Mouse (Mus musculus): ENCODE results near the gene AC124108.1. TPM values are rescaled to one million over a fixed set of nuclear protein-coding genes. Genes with fewer than 3 reads are reported as not detected.

AC124108.1 gene
- total RNA-seq, 2 experiments from 2014 or later: 0.17 to 0.25 TPM

DNA sequence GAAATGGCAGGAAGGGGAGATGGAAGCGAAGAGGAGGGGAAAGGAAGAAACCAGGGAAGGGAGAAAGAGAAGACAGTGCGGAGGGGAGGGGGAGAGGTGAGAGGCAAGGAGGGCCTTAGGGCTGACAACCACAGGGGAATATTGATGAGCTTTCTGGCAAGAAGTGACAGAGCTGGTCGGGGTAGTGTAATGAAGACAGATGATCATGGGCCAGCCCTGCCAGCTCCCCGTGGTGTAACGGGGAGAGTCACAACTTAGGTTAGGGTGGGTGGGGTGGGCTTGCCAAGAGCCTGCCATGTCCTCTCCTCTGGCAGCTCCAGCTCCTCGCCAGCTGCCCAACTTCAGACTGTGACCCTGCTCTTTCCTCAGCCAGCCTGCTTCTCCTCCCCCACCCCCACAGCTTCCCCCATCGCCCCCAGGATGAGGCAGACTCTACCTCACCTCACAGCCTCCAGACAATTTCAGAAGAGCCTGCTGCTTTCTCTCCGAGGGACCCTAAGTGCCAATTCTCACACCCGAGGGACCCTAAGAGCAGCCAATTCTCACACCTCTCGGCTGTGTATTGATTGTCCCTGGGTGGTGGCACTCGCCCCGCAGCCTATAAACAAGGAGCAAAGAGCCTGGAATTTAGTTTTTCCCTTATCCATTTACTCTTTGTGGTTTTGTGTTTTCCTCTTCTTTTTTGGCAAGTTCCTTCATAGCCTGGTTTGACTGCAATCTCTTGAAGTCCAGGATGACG, 26.3 kb upstream of the AC124108.1 start:
- DNase-seq (ENCODE audit: low spot score in 2 of 2): no peak

DNA sequence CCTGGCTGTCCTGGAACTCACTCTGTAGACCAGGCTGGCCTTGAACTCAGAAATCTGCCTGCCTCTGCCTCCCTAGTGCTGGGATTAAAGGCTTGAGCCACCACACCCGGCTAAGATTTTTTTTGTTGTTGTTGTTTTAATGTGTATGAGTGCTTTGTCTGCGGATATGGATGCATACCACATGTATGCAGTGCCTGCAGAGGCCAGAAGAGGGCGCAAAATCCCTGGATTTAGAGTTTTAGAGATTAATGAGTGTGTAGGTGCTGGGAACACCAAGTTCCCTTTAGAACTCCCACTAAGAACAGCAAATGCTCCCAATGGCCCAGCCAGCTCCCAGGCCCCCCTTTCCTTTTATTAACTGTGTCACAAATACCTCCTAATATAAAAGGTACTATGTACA, 25.4 kb upstream of the AC124108.1 start:
- DNase-seq (ENCODE audit: low spot score in 2 of 2): no peak

DNA sequence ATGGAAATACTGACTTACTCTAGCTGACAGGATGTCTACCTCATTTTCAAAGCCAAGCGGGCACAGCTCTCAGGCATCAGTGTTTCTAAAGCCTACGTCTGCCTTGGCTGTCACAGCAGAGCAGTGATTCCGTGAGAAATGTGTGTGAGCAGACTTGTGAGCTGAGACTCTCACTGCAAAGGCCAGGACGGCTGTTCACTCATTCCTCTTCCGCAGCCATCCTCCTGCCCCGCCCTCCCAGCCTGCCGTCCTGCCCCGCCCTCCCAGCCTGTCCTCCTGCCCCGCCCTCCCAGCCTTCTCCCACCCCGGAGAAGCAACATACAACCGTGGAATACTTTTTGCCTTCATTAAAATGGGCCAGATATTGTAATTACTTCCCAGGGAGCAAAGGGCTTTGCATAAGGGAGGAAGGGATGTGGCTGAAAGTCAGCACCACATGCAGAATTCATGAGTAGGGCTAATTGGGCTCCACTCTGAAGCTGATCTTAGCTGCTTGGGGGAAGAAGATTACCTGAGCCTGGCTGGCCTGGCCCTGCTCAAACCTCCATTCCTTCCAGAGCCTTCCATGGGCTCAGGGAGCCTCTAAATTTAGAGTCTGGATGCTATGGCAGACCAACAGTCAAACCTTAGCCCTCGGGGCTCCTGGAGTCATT, 23.0 kb upstream of the AC124108.1 start:
- DNase-seq (ENCODE audit: low spot score in 2 of 2): no peak

DNA sequence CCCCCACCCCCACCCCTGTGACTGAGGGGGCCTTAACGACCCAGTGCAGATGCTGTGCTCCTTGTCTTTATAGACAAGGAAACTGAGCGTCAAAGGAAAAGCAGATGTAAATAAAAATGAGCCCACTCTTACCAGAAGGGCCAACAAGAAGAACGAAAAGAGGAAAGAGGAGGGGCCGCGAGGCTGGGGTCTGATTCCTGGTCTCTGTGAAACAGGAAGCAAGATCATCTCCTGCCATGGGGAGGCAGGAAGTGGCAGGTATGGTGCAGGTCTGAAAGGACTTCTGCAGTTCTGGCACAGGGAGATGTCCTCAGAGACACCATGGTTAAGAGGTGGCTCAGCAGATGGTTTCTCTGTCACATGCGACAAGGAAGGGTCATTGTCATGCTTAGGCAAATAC, 20.6 kb upstream of the AC124108.1 start:
- DNase-seq (ENCODE audit: low spot score in 2 of 2): no peak

DNA sequence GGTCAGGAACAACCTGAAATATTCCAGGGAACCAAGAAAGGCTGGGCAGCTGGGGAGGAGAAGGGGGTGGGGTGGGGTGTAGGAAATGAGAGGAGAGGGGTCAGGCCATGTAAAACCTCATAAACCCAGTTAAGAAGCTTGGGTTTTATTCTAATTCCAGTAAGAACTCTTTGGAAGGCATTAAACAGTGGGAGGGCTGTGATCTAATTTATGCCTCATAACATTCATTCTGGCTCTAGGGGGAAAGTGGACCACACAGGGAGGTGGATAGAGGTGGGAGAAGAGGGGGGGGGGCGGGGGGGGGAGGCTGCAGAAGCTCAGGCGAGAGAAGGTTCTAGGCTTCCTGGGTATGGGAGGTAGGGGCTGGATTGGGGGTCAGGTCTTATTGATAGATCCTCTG, 19.6 kb upstream of the AC124108.1 start:
- no peak for DNase-seq (ENCODE audit: low spot score in 2 of 2)

DNA sequence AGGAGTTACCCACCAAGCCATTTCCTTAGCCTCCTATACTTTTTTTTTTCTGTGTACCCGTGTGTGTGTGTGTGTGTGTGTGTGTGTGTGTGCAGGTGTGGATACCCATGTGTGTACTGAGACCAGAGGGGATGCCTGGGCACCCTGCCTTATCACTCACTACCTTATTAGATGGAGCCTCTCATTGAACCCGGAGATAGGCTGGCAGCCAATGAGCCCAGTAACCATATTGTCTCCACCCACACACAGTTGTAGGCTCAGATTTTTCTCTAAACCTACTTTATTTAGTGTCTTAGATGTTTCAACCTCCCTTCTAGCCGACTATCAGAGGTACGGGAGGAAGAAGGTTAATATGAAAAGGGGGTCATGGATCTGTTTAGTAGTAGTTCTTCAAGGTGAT, 5.0 kb upstream of the AC124108.1 start:
- DNase-seq (ENCODE audit: low spot score in 2 of 2): no peak

DNA sequence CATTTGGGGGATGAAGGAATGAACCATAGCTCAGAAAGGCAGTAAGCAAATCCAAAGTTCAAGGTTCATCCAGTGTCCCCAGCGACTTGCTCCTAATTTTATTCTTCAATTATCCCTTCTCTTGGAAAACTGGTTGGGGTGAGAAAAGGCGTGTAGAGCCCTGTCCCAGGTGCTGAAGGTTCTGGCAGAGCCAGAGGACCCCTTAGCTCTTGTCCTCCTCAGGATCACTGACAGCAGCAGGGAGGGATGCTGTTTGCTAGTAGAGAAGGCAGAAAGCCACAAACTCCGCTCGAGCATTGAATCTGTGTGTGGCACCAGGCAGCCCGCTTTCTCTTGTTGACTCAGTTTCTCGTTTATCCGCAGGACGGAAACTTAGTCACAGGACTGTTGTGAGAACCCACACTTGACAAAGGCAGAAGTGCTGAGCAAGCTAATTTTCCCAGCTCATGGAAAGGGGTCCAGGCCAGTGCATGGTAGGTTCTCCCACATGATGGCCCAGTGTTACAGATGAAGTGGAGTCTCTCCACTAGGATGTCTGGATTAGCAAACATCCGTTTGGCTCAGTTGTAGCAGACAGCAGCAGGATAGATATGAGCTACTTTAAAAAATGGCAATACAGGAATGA, 2.7 kb upstream of the AC124108.1 start:
- DNase-seq (ENCODE audit: low spot score in 2 of 2): no peak

DNA sequence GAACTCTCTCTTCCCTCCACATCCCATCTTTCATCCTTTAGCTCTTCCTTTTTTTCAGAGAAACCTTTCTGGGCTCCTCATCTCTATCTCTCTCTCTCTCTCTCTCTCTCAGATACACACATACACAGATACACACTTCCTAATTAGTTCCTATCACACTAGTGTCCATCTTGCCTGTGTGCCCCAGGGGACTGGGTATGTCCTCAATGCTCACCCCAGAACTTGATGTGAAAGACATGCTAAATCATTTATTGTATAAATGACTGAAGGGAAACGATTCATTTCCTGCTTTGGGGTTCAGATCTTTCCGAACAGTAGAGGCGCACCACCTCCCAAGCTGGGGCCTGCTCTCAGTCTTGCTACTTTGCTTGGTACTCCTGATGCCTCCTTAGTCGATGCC, 2.0 kb upstream of the AC124108.1 start:
- no peak for DNase-seq (ENCODE audit: low spot score in 2 of 2)

DNA sequence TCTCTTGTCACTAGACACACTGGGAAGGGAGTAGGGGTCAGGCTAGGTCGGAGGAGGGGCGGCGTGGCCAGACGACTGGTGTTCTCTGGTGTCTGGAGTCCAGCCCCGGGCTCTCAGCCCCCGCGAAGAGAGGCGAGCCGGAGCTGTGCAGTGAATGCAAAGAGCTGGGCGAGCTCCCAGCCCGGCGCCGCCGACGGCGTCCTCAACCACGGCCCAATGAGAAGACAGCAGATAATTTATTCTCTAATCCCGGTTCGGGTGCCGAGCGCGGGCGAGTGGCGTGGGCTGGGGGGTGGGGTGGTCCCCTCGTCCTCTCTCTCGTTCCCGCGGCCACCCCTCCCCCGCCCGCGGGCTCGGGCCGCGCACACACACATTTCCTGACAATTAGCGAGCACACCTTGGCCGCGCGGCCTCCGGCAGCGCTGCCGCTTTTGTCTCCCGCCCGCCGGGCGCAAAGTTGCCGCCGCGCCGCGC, 1.2 kb upstream of the AC124108.1 start:
- DNase-seq (ENCODE audit: low spot score in 2 of 2): no peak

DNA sequence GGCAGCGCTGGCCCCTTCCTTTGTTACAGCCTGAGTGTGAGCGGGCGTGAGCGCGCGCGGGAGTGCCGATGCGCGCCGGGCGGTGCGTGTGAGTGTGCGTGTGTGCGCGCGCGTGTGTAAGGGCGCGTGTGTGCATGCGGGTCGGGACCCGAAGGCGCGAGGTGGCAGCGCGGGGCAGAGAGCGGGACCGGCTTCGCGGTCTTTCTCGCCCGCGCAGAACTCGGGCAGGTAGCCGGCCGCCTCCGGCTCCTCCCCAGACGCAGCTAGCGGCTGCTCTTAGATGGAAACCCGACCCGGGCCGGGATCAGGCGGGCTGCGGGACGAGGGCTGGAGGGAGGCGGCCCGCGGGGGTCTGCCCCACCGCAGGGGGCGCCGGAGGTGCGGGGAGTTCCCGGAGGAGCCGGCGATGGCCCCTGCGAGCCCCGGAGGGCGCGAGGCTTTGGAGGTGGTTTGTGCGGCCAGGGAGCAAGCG, 600 bp upstream of the AC124108.1 start:
- DNase-seq (ENCODE audit: low spot score in 2 of 2): no peak

DNA sequence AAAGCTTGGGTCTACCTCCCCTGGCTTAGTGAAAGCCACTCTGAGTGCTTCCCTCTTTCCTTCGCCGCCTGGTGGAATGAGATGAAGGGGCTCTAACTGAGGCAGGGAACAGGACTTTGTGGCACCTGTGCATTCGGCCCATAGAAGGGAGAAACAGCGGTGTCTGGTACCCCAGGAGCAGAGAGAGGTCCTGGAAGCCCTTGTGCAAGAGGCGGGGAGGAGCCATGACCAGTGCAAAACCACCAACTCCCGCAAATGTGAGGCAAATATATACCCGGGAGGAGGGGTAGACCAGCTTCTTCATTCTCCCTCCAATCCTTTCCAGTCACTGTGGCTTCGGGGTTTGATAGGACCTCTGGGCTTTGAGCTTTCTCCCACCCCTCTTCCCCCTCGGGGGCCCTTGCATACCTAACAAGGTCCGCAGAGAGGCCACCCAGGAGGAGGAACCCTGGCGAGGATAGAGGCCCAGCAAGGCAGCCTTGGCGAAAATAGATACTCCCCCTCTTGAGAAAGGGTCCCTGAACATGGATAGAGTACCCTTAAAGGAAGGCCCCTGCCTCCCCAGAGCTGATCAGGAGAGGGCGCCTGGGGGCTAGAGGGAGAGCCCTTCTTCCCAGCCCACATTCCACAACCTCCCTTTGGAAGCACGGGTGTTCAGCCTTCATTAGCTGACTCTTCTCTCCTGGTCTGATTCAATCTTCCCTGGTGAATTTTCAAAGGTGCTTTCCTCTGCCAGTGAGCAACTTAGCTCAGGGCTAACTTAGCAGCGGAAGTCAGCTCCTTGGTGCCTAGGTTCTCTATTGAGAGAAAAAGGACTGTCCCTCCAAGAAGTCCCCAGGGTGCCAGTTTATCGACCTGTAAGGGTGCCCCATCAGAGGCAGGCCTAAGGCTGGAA, 776 bp downstream of the AC124108.1 start:
- DNase-seq (ENCODE audit: low spot score in 2 of 2): no peak

DNA sequence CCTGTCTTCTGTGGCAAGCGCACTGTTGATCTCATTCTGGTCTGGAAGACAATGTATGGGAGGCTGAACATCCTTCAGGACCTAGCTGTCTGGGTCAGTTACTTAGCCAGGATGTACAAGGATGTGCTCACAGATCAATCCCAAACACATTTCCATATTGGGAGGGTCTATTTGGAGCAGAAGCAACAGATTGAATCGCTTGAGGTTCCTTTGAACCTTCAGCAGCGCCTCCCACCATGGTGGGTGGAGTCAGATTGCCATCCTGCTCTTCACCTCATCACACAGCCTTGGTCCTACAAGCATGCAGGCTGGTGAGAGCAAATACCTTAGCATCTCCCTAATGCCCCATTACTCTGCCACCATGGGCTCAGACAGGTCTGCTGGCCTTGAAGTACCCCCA, 2.5 kb downstream of the AC124108.1 start:
- DNase-seq (ENCODE audit: low spot score in 2 of 2): no peak

DNA sequence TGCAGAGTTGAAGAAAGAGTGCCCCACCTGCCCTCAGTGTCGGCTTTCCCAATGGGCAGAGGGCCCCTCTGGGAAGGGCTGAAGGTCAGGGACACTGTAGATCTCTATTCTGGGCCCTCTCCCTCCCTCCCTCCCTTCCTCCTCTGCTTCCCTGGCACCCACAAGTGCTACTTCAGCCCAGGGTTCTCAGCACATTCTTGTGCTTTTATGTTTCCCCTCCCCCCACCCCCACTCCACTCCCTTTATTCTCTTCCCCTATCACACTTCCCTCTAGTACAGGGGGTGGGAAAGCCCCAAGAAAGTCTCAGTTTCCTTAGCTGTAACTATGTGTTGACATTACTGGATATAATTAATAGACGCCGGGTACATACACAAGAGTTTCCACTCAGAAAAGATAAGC, 3.4 kb downstream of the AC124108.1 start:
- DNase-seq (ENCODE audit: low spot score in 2 of 2): no peak

DNA sequence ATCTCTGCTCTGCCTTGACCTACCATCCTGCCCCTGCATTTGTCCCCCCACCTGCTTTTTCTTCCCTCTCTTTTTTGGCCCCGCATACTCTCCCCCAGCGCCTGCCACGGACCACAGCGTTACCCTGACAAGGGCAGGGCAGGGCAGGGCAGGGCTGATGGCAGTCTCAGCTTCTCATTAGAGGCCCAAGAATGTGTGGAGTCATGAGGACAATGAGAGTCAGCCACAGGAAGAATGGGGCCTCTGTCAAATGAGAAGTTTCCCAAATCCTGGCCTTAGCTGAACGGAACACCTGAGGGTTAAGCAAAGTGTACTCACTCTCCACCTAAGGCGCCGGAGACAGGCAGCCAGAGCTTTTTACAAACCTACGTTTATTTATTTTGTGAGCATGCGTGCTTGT, 3.8 kb downstream of the AC124108.1 start:
- no peak for DNase-seq (ENCODE audit: low spot score in 2 of 2)

DNA sequence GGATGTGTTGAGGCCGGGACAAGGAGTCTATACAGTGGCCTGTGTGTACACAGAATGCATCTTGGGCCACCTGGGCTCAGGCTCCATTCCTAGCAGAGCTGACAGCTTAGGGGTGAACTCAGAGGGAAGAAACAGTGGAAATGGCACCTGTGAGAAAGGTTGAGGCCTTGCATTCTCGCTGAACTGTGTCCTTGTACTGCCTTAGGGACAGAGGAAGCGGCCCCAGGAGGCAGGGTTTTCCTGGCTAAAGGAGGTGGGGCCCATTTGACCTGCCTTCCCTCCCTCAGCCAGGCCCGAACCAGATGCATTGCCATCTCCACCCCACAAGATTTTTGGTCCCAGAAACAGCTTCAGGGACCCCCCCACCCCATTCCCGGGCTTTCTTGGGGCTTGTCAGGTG, 4.4 kb downstream of the AC124108.1 start:
- no peak for DNase-seq (ENCODE audit: low spot score in 2 of 2)

DNA sequence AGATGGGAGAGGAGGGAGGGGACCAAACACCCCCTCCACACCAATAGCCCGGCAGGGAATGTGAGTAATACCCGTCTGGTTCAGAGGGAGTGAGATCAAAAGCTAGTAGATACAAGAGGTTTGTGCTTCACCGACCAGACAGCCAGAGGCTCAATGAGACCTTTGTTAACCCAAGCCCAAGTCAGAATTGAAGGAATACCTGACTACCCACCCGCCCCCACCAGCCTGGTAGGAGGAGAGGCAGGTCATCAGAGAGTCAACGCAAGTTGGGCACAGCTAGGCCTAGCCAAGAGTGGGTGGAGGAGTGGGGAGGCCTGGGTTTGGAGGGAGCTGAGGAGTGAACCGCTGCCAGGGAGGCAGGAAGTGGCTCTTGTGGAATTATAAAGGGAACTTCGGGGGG, 5.1 kb downstream of the AC124108.1 start:
- DNase-seq (ENCODE audit: low spot score in 2 of 2): no peak

DNA sequence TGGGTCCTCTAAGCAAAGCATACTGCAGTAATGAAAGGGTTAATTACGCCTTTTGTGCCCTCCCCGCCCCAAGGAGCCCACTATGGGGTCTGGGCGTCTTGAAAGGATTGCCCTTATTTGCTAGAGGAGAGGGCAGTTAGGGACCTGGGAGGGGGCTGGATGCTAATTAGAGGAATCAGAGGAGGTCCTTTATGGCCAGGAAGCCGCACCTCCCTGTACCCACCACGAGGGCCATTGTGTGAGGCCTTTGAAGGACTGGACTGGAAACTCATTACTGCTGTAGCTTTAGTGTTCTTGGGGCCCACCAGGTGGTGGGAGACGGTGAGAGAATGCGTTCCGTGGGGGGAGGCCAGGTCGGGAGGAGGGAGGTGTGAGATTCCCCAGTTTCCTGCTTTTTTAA, 6.4 kb downstream of the AC124108.1 start:
- DNase-seq (ENCODE audit: low spot score in 2 of 2): no peak

DNA sequence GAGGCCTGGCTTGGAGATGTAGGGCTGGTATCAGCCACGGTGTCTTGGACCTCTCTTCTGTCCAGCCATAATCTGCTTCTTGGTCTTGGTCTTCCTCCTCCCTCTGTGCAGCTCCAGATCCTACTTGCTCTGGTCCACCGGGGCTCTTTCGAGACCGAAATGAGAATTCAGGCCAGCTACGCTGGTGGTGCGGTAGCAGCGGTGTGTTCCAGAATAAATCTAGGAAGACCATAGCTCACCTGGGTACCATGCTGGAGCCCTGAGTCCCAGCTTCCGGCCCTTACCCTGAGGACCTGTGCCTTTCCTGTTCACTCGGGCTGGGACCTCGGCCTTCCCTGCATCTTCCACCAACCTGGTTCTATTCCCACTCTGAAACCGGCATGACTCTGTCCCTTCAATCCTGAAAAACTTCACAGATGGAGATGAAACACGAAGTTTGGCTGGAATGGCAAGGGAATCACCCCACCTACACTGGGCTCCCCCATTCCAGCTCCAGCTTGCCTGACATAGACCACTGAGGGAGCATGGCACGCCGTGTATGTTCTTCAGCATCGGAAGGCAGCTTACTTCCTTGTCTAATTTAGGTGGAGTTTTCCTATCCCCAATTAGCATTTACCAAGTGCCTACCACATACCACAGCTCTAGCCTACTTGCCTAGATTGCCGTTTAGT, 7.3 kb downstream of the AC124108.1 start:
- DNase-seq (ENCODE audit: low spot score in 2 of 2): no peak

DNA sequence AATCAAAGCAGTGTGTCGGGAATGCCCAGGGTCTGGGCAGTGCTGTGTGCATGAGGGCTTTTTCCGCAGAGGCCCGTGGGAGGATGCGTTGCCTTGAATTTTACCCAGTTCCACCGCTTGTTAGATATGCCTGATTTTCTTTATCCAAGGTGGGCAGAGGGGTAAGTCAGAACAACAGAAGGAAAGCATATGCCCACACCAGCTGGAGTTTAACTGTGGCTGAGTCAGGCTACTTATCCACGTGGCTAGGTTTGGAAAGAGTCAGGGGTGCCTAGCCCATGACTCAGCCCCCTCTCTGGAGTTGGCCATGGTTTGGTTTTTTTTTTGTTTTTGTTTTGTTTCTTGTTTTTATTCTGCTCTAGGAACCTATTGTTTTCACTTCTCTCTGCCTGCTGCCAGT, 8.0 kb downstream of the AC124108.1 start:
- DNase-seq (ENCODE audit: low spot score in 2 of 2): no peak

DNA sequence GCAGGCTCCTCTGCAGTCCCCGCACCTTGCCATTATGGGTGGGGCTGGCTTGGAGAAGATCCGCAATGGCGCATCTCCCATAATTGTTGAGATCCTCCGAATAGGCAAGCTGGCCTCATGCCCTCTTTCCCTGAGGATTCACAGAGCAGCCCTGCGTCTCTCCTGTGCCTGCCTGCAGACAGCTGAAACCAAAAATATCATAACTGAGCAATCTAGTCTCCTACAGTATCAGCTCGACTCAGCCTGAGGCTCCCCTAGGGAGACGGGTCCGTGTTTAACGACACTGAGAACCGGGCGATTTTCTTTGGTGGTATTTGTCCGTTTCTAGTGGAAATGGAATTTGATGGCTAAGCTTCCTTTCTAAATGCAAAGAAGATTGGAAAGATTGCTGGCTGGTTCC, 8.7 kb downstream of the AC124108.1 start:
- no peak for DNase-seq (ENCODE audit: low spot score in 2 of 2)
